8 mouse cellular contexts compared by ENCODE assay signal in genomic region chr12:99284419-99285069, GRCm38 (mm10).
DNase-seq lines count a peak whose midpoint lies in the region; ATAC-seq and TF ChIP-seq lines count a peak whose summit lies in the region.

No protein-coding gene starts in this region.

- no peak for TF ChIP-seq CTCF in hindbrain, postnatal 0 days (IDR thresholded peaks at IDR 0.05; ENCODE audit: low read depth)
- TF ChIP-seq CTCF in stomach, postnatal 0 days (IDR thresholded peaks at IDR 0.05; ENCODE audit: low read depth) = no peak

- DNase-seq in cerebellum, postnatal 10 days = peak; percentile 67 to 71
- no peak for DNase-seq in cerebellum, adult 11-12 months
- no peak for DNase-seq in lung, adult 18-20 months
- DNase-seq in hindbrain, postnatal 0 days (ENCODE audit: low spot score) = no peak
- DNase-seq in stomach, postnatal 0 days (ENCODE audit: low spot score) = no peak
- no peak for DNase-seq in right cerebral cortex, postnatal 14 days
- no peak for DNase-seq in gastrocnemius, adult 18-20 months (ENCODE audit: low spot score)

- H3K4me3 ChIP-seq in lung, embryonic 16.5 days (ENCODE audit: low read length) = no peak overlapping the region
- H3K4me3 ChIP-seq in hindbrain, postnatal 0 days (ENCODE audit: low read length) = no peak overlapping the region
- no peak overlapping the region for H3K4me3 ChIP-seq in stomach, postnatal 0 days (ENCODE audit: low read depth, low read length)

- peak; percentile 34 for ATAC-seq in lung, embryonic 16.5 days (ENCODE audit: low read depth)
- no peak for ATAC-seq in hindbrain, postnatal 0 days
- peak; percentile 43; the same call in 1 of the 2 replicates for ATAC-seq in stomach, postnatal 0 days (ENCODE audit: low FRiP score, low TSS enrichment)

- H3K9me3 ChIP-seq in lung, embryonic 16.5 days (ENCODE audit: control insufficient read depth, low read length) = no peaks in the 10 kb centered on the region
- no peaks in the 10 kb centered on the region for H3K9me3 ChIP-seq in hindbrain, postnatal 0 days (ENCODE audit: low read length)
- H3K9me3 ChIP-seq in stomach, postnatal 0 days (ENCODE audit: control insufficient read depth, low read length) = no peaks in the 10 kb centered on the region

- H3K36me3 ChIP-seq in lung, embryonic 16.5 days (ENCODE audit: control insufficient read depth, insufficient read depth, low read length) = no peaks in the 10 kb centered on the region
- no peaks in the 10 kb centered on the region for H3K36me3 ChIP-seq in hindbrain, postnatal 0 days (ENCODE audit: insufficient read depth, low read length)
- no peaks in the 10 kb centered on the region for H3K36me3 ChIP-seq in stomach, postnatal 0 days (ENCODE audit: control insufficient read depth, insufficient read depth, low read length)

- TF ChIP-seq EP300 in stomach, postnatal 0 days (optimal IDR thresholded peaks at IDR 0.05) = no peak

- WGBS in lung, embryonic 16.5 days = 52% methylated on average over 8 of the region's 8 CpGs
- WGBS in hindbrain, postnatal 0 days = 57% methylated on average over 8 of the region's 8 CpGs
- 58% methylated on average over 8 of the region's 8 CpGs for WGBS in stomach, postnatal 0 days

- H3K9ac ChIP-seq in lung, embryonic 16.5 days (ENCODE audit: low read length) = no peak overlapping the region
- no peak overlapping the region for H3K9ac ChIP-seq in hindbrain, postnatal 0 days (replicated peaks; ENCODE audit: low read length)
- no peak overlapping the region for H3K9ac ChIP-seq in stomach, postnatal 0 days (ENCODE audit: low read length)

- peaks cover 12% of the 10 kb centered on the region for H3K4me1 ChIP-seq in lung, embryonic 16.5 days (replicated peaks; ENCODE audit: control insufficient read depth, insufficient read depth, low read length)
- H3K4me1 ChIP-seq in hindbrain, postnatal 0 days (ENCODE audit: insufficient read depth, low read length) = peaks cover 21% of the 10 kb centered on the region
- peaks cover 13% of the 10 kb centered on the region for H3K4me1 ChIP-seq in stomach, postnatal 0 days (replicated peaks; ENCODE audit: control insufficient read depth, insufficient read depth)

- no peaks in the 10 kb centered on the region for H3K27me3 ChIP-seq in lung, embryonic 16.5 days (ENCODE audit: control insufficient read depth, insufficient read depth, low read depth, low read length)
- H3K27me3 ChIP-seq in hindbrain, postnatal 0 days (ENCODE audit: insufficient read depth, low read length) = no peaks in the 10 kb centered on the region
- no peaks in the 10 kb centered on the region for H3K27me3 ChIP-seq in stomach, postnatal 0 days (ENCODE audit: control insufficient read depth, insufficient read depth, low read length)

- H3K27ac ChIP-seq in lung, embryonic 16.5 days (ENCODE audit: low read length) = peak overlapping the region; percentile 56
- peak overlapping the region; percentile 51; the same call in 1 of the 2 replicates for H3K27ac ChIP-seq in hindbrain, postnatal 0 days
- 0 out of 2 replicates have a peak overlapping the region, but pooled peaks have one; percentile 8 for H3K27ac ChIP-seq in stomach, postnatal 0 days (replicated peaks)

- no peak overlapping the region for H3K4me2 ChIP-seq in lung, embryonic 16.5 days (ENCODE audit: low read depth, low read length)
- H3K4me2 ChIP-seq in hindbrain, postnatal 0 days (ENCODE audit: low read depth, low read length) = no peak overlapping the region
- no peak overlapping the region for H3K4me2 ChIP-seq in stomach, postnatal 0 days (replicated peaks; ENCODE audit: low read depth)

Comparison
In these comparisons a context has a peak if more than half of its experiments do, and no peak if none do; other contexts are left out.
1. DNase-seq: peak in cerebellum, postnatal 10 days (2 of 2); none in cerebellum, adult 11-12 months (single experiment), lung, adult 18-20 months (0 of 2), hindbrain, postnatal 0 days (single experiment), stomach, postnatal 0 days (single experiment), right cerebral cortex, postnatal 14 days (single experiment) and gastrocnemius, adult 18-20 months (single experiment).
2. Peak in every context shown above with its lines, with median percentiles within 50 percentile points of each other: H3K27ac ChIP-seq.